Mouse (Mus musculus): ENCODE measurements around the gene Crim1.

GRCm38 (mm10) chr17:78406854-78407253 is 206.8 kb downstream of the Crim1 start:
- TF ChIP-seq FLI1 (IDR thresholded peaks at IDR 0.05; ENCODE audit: low read length) (no peak), GATA1 (IDR thresholded peaks at IDR 0.05; ENCODE audit: borderline replicate concordance, low read length) (no peak)
